Comparison of ENCODE assay signal across 24 mouse cellular contexts in genomic region chr15:7017281-7017845, GRCm38 (mm10).
DNase-seq lines count a peak whose midpoint lies in the region; ATAC-seq and TF ChIP-seq lines count a peak whose summit lies in the region.
"Had no signal": no experiment of that assay in that cellular context is flagged by ENCODE, and none has a peak within 500 bp of the region (broad histone marks: within the 10 kb centered on the region; RNA-seq: fewer than 3 reads in every experiment).

No protein-coding gene starts in this region.

- H3K9ac ChIP-seq in midbrain, embryonic 13.5 days (replicated peaks), result no peak overlapping the region
- no peak overlapping the region for H3K9ac ChIP-seq in hindbrain, postnatal 0 days (replicated peaks; ENCODE audit: low read length)
- H3K9ac ChIP-seq: embryonic facial prominence, embryonic 13.5 days; forebrain, embryonic 15.5 days; heart, embryonic 15.5 days; liver, embryonic 13.5 days; lung, embryonic 14.5 days had no signal

- H3K27ac ChIP-seq in midbrain, embryonic 13.5 days, result no peak overlapping the region
- no peak overlapping the region for H3K27ac ChIP-seq in hindbrain, postnatal 0 days
- H3K27ac ChIP-seq: embryonic facial prominence, embryonic 13.5 days; forebrain, embryonic 15.5 days; heart, adult 2 months; heart, embryonic 15.5 days; hindbrain, embryonic 10.5 days; liver, embryonic 13.5 days; midbrain, embryonic 10.5 days had no signal

- no peaks in the 10 kb centered on the region for H3K36me3 ChIP-seq in midbrain, embryonic 13.5 days
- no peaks in the 10 kb centered on the region for H3K36me3 ChIP-seq in hindbrain, postnatal 0 days (ENCODE audit: insufficient read depth, low read length)
- H3K36me3 ChIP-seq: embryonic facial prominence, embryonic 13.5 days; forebrain, embryonic 15.5 days; heart, embryonic 15.5 days; hindbrain, embryonic 10.5 days; liver, embryonic 13.5 days; midbrain, embryonic 10.5 days had no signal

- H3K4me2 ChIP-seq in midbrain, embryonic 13.5 days (replicated peaks), result no peak overlapping the region
- H3K4me2 ChIP-seq in hindbrain, postnatal 0 days (ENCODE audit: low read depth, low read length), result no peak overlapping the region
- H3K4me2 ChIP-seq: embryonic facial prominence, embryonic 13.5 days; forebrain, embryonic 15.5 days; heart, embryonic 15.5 days; liver, embryonic 13.5 days; lung, embryonic 14.5 days had no signal

- no peak overlapping the region for H3K4me3 ChIP-seq in midbrain, embryonic 13.5 days (replicated peaks)
- no peak overlapping the region for H3K4me3 ChIP-seq in hindbrain, postnatal 0 days (ENCODE audit: low read length)
- H3K4me3 ChIP-seq: embryonic facial prominence, embryonic 13.5 days; forebrain, embryonic 15.5 days; heart, adult 2 months; heart, embryonic 15.5 days; hindbrain, embryonic 10.5 days; liver, embryonic 13.5 days; midbrain, embryonic 10.5 days had no signal

- no peak for TF ChIP-seq CTCF in hindbrain, postnatal 0 days (IDR thresholded peaks at IDR 0.05; ENCODE audit: low read depth)

- H3K27me3 ChIP-seq in midbrain, embryonic 13.5 days, result no peaks in the 10 kb centered on the region
- no peaks in the 10 kb centered on the region for H3K27me3 ChIP-seq in hindbrain, postnatal 0 days (ENCODE audit: insufficient read depth, low read length)
- H3K27me3 ChIP-seq: embryonic facial prominence, embryonic 13.5 days; forebrain, embryonic 15.5 days; heart, embryonic 15.5 days; liver, embryonic 13.5 days had no signal

- peak; percentile 46; the same call in 1 of the 2 replicates for ATAC-seq in megakaryocyte progenitor cell, adult 5-6 weeks (replicated peaks; ENCODE audit: poor library complexity)
- ATAC-seq in midbrain, embryonic 13.5 days, result no peak
- ATAC-seq in hindbrain, postnatal 0 days, result no peak
- ATAC-seq: forebrain, embryonic 15.5 days; hindbrain, embryonic 16.5 days; intestine, postnatal 0 days had no signal

- peak; percentile 82 for DNase-seq in heart, adult 11 months
- no peak for DNase-seq in heart, postnatal 25 days (ENCODE audit: low spot score)
- DNase-seq in 416B (ENCODE audit: low read depth) (peak; percentile 76), adipocyte (ENCODE audit: low spot score) (peak; percentile 49)
- no peak for DNase-seq in hindbrain, postnatal 0 days (ENCODE audit: low spot score)
- DNase-seq: cerebellum, adult 11 months; cerebellum, postnatal 10 days; gastrocnemius, postnatal 10 days; kidney, postnatal 4 days; liver, embryonic 13.5 days; lung, embryonic 14.5 days; lung, postnatal 4 days; right cerebral cortex, postnatal 25 days; spleen, adult 18-20 months had no signal

- intact Hi-C loops in heart, postnatal 25 days (cut with DNase I), result no loop called here

- H3K4me1 ChIP-seq in midbrain, embryonic 13.5 days (replicated peaks), result no peaks in the 10 kb centered on the region
- no peaks in the 10 kb centered on the region for H3K4me1 ChIP-seq in hindbrain, postnatal 0 days (ENCODE audit: insufficient read depth, low read length)
- H3K4me1 ChIP-seq: embryonic facial prominence, embryonic 13.5 days; forebrain, embryonic 15.5 days; hindbrain, embryonic 10.5 days had no signal

- WGBS in midbrain, embryonic 13.5 days, result 89% methylated on average over 6 of the region's 6 CpGs
- WGBS in hindbrain, postnatal 0 days, result 90% methylated on average over 6 of the region's 6 CpGs

- no peaks in the 10 kb centered on the region for H3K9me3 ChIP-seq in midbrain, embryonic 13.5 days
- no peaks in the 10 kb centered on the region for H3K9me3 ChIP-seq in hindbrain, postnatal 0 days (ENCODE audit: low read length)
- H3K9me3 ChIP-seq: embryonic facial prominence, embryonic 13.5 days; forebrain, embryonic 15.5 days; heart, embryonic 15.5 days; hindbrain, embryonic 10.5 days; liver, embryonic 13.5 days; midbrain, embryonic 10.5 days had no signal

Comparison
In these comparisons a context has a peak if more than half of its experiments do, and no peak if none do; other contexts are left out.
1. DNase-seq: peak in heart, adult 11 months (single experiment), 416B (single experiment) and adipocyte (single experiment); none in heart, postnatal 25 days (single experiment) and hindbrain, postnatal 0 days (single experiment).